Mouse (Mus musculus) lung, postnatal 14 days (tissue): Measurements from ENCODE around the gene Tmem216.
"Not testable (repeated sequence)": the region's sequence is repeated elsewhere in the genome, so short reads cannot be mapped to it uniquely, and the experiment has no call there.

Source experiments
- DNase-seq: peaks from one replicate; pipeline ENCODE4 v3.0.0; 2021

Tmem216 gene

GRCm38 (mm10) chr19:10564278-10564677, 8.2 kb upstream of the Tmem216 start:
- DNase-seq, result no peak

DNA sequence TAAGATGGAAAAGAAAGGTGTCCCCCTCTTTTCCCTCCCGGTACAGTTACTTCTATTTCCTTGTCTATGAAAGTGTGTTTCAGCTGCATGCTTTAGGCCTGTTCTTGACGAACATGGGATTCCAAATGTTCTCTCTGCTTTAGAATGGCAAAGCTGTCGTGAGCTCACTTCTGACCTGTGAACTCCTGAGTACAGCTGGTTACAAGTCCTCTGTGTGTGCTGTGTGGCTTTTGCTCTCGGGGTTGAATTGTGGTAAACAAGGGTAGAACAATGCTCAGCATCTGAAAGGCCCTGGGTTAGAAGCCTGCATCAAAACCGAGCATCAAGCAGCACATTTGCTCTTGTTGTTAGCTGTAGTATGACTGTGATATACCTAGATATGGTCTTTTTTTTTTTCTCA, 6.3 kb upstream of the Tmem216 start:
- no peak for DNase-seq

- DNase-seq, result no peak
These were observed 5.7 kb upstream of the Tmem216 start for GRCm38 (mm10) chr19:10561558-10562314.

DNA sequence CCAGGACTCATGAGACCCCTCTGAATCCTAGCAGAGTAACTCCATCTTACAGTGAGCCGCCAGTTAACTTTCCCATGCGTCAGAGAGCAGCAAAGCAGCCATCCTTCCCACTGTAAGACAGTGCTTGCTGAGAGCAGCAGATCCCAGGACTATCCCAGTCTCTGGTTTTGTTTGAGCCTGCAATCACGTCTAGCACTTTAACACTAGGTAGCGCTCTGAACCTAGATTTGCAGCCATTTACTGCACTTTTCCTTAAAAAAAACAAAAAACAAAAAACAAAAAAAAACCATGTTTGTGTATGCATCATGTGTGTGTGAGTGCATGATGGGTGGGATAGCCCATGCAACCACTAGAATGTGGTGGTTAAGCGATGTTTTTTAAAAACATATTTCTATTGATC, 4.1 kb upstream of the Tmem216 start:
- DNase-seq, result no peak

- DNase-seq, result not testable (repeated sequence)
These were observed 1.9 kb upstream of the Tmem216 start for GRCm38 (mm10) chr19:10557837-10558375.

- no peak for DNase-seq
These were observed 1.4 kb upstream of the Tmem216 start for GRCm38 (mm10) chr19:10557430-10557829.

DNA sequence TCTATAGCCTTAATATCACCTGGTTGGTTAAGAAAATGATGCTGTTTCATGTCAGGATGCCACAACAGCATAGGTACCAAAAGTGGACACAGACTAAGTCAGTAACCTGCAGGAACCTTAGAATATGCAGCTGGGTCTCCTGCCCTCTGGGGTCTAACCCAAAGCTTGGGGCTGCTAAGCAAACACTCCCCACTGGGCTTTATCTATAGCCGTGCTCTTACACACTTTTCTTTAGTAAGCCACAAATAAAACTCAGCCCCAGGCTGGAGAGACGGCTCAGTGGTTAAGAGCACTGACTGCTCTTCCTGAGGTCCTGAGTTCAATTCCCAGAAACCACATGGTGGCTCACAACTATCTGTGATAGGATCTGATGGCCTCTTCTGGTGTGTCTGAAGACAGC, 963 bp upstream of the Tmem216 start:
- DNase-seq, result no peak

GRCm38 (mm10) chr19:10539454-10539853, 16.6 kb downstream of the Tmem216 start:
- no peak for DNase-seq

DNA sequence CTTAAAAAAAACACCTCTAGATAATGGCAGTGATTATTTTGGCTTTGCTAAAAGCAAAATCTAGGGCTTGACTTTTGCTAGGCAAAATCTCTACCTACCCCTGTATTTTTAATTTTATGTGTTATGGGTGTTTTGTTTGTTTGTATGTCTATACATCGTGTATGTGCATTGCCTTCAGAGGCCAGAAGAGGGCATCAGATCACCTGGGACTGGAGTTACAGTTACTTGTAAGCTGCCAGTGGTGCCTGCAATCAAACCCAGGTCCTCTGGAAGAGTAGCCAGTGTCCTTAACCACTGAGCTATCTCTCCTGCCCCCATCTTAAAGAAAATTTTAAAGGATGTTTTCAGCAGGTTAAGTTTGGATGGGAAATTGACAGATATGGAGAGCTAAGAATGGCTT, 26.0 kb downstream of the Tmem216 start:
- no peak for DNase-seq

- DNase-seq, result peak; percentile 29
These were observed 30.1 kb downstream of the Tmem216 start, which contains the start of gene Sdhaf2 for GRCm38 (mm10) chr19:10525910-10526309. Gene Sdhaf2, minus strand, starts transcription at chr19:10526142.

GRCm38 (mm10) chr19:10525106-10525901, 30.7 kb downstream of the Tmem216 start, which contains the start of gene Cpsf7:
Gene Cpsf7, plus strand, starts transcription at chr19:10525266.
- DNase-seq, result peak; percentile 91

- DNase-seq, result no peak
These were observed 31.3 kb downstream of the Tmem216 start for GRCm38 (mm10) chr19:10524784-10525105.

GRCm38 (mm10) chr19:10523483-10524080, 32.5 kb downstream of the Tmem216 start:
- DNase-seq, result no peak

DNA sequence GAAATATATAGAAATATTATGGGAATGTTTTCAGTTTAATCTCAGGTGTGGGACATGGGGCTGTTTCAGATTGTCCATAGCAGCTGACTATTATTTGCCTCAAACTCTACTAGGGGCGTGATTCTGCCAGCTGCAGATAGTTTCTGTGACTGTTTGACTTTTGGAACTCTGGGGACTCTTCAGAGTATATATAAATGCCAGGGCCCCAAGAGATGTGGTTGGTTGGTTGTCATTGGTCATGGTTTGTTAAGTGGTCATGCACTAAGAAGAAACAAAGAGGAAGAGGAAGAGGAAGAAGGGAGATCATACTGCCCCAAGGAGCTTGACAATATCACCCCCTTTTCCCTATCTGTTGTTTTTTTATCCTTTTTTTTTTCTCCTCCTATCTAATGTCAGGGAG, 34.1 kb downstream of the Tmem216 start:
- no peak for DNase-seq

- DNase-seq, result no peak
These were observed 35.7 kb downstream of the Tmem216 start for GRCm38 (mm10) chr19:10520355-10520754.

DNA sequence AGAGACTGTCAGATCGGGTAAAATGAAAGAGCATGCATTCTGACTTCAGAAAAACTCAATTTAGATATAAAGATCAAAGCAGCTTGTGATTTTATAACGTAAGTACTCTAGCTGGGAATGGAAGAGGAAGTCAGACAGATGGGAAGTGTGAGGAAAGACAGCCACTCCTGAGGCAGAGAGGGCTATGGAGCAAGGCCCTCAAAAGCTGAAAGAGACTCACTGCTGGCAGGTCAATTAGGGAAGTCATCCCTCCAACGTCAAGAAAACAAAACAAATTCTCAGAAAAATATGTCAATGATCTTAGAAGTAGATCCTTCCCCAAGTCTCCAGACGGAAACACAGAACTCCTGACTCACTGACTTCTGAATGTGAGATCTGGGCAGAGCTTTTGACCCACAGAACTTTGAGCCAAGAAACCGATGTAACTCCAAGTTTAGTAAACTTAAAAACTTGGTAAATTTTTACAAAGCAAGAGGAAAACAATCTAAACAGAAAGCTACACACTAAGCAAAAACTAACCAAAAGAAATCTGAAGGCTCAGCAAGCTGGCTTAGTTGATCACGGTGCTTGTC, 45.2 kb downstream of the Tmem216 start:
- peak; percentile 9 for DNase-seq

- peak; percentile 50 for DNase-seq
These were observed 53.5 kb downstream of the Tmem216 start for GRCm38 (mm10) chr19:10502571-10502970.

DNA sequence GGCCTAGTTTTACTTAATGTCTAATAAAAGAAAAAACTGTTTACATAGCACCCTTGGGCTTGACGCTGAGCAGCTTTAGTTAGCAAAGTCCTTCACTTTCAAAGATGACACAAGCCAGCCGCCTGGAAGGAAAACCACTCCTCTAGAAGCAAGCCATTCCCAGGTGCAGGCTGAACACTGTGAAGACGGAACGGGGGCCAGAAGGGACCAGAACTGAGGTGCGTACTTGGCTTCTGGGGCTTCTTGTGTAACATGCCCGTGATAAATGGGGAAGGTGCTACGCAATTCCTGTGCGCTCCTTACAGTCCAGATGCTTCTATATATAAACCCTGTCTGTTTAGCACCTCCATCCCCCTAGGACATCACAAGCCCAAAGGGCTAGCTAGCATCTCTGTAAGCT, 55.5 kb downstream of the Tmem216 start:
- no peak for DNase-seq

- DNase-seq, result no peak
These were observed 58.4 kb downstream of the Tmem216 start for GRCm38 (mm10) chr19:10497512-10498160.

GRCm38 (mm10) chr19:10496976-10497375, 59.1 kb downstream of the Tmem216 start:
- DNase-seq, result no peak

GRCm38 (mm10) chr19:10495670-10496069, 60.4 kb downstream of the Tmem216 start:
- no peak for DNase-seq

- DNase-seq, result peak; percentile 55
These were observed 69.7 kb downstream of the Tmem216 start for GRCm38 (mm10) chr19:10486264-10486738.
